Comparison of ENCODE assay signal across 12 mouse cellular contexts in the genomic region with DNA sequence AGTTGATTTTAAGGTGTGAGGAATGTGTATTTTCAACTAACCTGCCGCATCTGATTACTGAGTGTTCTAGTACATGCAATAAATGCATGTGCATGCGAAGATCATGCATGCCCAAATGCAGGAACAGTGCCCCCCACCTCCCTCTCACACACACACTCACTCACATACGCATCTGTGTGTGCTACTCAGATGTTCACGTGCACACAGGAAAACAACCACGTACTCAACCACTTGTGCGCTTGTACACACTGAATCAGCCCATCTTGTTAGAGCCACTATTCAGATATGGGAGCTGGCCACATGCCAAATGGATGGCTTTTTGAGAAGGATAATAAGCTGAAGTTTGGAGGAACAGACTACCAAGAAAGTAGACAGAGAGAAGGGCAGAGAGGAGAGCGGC.
DNase-seq lines count a peak whose midpoint lies in the region; ATAC-seq and TF ChIP-seq lines count a peak whose summit lies in the region.
"Had no signal": no experiment of that assay in that cellular context is flagged by ENCODE, and none has a peak within 500 bp of the region (broad histone marks: within the 10 kb centered on the region; RNA-seq: fewer than 3 reads in every experiment).

No protein-coding gene starts in this region.

- no peak overlapping the region for H3K4me2 ChIP-seq in hindbrain, postnatal 0 days (ENCODE audit: low read depth, low read length)
- H3K4me2 ChIP-seq: liver, embryonic 11.5 days had no signal

- 73% methylated on average over 7 of the region's 7 CpGs for WGBS in heart, embryonic 10.5 days
- 83% methylated on average over 7 of the region's 7 CpGs for WGBS in hindbrain, postnatal 0 days

- H3K27me3 ChIP-seq in heart, embryonic 10.5 days (ENCODE audit: insufficient read depth, poor library complexity, severe bottlenecking) = no peaks in the 10 kb centered on the region
- H3K27me3 ChIP-seq in hindbrain, postnatal 0 days (ENCODE audit: insufficient read depth, low read length) = no peaks in the 10 kb centered on the region
- H3K27me3 ChIP-seq: stomach, embryonic 15.5 days had no signal

- no peak overlapping the region for H3K27ac ChIP-seq in heart, embryonic 10.5 days
- peak overlapping the region; percentile 86; the same call in 1 of the 2 replicates for H3K27ac ChIP-seq in layer of hippocampus, adult 2 months
- peak overlapping the region; percentile 5; the same call in 1 of the 2 replicates for H3K27ac ChIP-seq in hindbrain, postnatal 0 days
- H3K27ac ChIP-seq: stomach, embryonic 15.5 days had no signal

- no peaks in the 10 kb centered on the region for H3K36me3 ChIP-seq in heart, embryonic 10.5 days
- H3K36me3 ChIP-seq in hindbrain, postnatal 0 days (ENCODE audit: insufficient read depth, low read length) = no peaks in the 10 kb centered on the region
- H3K36me3 ChIP-seq: stomach, embryonic 15.5 days had no signal

- no peak overlapping the region for H3K9ac ChIP-seq in hindbrain, postnatal 0 days (replicated peaks; ENCODE audit: low read length)
- H3K9ac ChIP-seq: stomach, embryonic 15.5 days had no signal

- H3K4me1 ChIP-seq in heart, embryonic 10.5 days = peaks cover 13% of the 10 kb centered on the region; the same call in 1 of the 2 replicates
- H3K4me1 ChIP-seq in hindbrain, postnatal 0 days (ENCODE audit: insufficient read depth, low read length) = no peaks in the 10 kb centered on the region
- H3K4me1 ChIP-seq: stomach, embryonic 15.5 days had no signal

- TF ChIP-seq CTCF in layer of hippocampus, adult 2 months (conservative IDR thresholded peaks at IDR 0.05) = no peak
- TF ChIP-seq CTCF in hindbrain, postnatal 0 days (IDR thresholded peaks at IDR 0.05; ENCODE audit: low read depth) = no peak

- H3K4me3 ChIP-seq in heart, embryonic 10.5 days = peak overlapping the region; percentile 34; the same call in 1 of the 2 replicates
- no peak overlapping the region for H3K4me3 ChIP-seq in layer of hippocampus, adult 2 months
- no peak overlapping the region for H3K4me3 ChIP-seq in hindbrain, postnatal 0 days (ENCODE audit: low read length)
- H3K4me3 ChIP-seq: stomach, embryonic 15.5 days had no signal

- no peak for DNase-seq in heart, embryonic 10.5 days (ENCODE audit: low spot score)
- DNase-seq in heart, adult 9 months (ENCODE audit: low spot score in 2 of 2) = no peak
- DNase-seq in layer of hippocampus, adult 2 months (ENCODE audit: low spot score in 2 of 2) = no peak
- no peak for DNase-seq in layer of hippocampus, postnatal 14 days (ENCODE audit: low spot score in 2 of 2)
- DNase-seq in NIH3T3 (ENCODE audit: low read depth) = peak; percentile 3
- DNase-seq in hindbrain, postnatal 0 days (ENCODE audit: low spot score) = peak; percentile 32
- no peak for DNase-seq in urinary bladder, postnatal 4 days (ENCODE audit: low spot score in 2 of 2)
- no peak for DNase-seq in cerebellum, postnatal 4 days (ENCODE audit: low spot score in 2 of 2)
- DNase-seq: kidney, adult 8-10 months; lung, postnatal 14 days had no signal

- H3K9me3 ChIP-seq in heart, embryonic 10.5 days = no peaks in the 10 kb centered on the region
- H3K9me3 ChIP-seq in hindbrain, postnatal 0 days (ENCODE audit: low read length) = 0 out of 2 replicates have a peak, but pooled peaks cover 6% of the 10 kb centered on the region
- H3K9me3 ChIP-seq: stomach, embryonic 15.5 days had no signal

- ATAC-seq in hindbrain, postnatal 0 days = no peak

Comparison
In these comparisons a context has a peak if more than half of its experiments do, and no peak if none do; other contexts are left out.
1. DNase-seq: peak in NIH3T3 (single experiment) and hindbrain, postnatal 0 days (single experiment); none in heart, embryonic 10.5 days (single experiment), heart, adult 9 months (0 of 2), layer of hippocampus, adult 2 months (0 of 2), layer of hippocampus, postnatal 14 days (0 of 2), urinary bladder, postnatal 4 days (0 of 2) and cerebellum, postnatal 4 days (0 of 2).